Mouse (Mus musculus) intestine, embryonic 14.5 days (tissue): ENCODE measurements around the gene Acoxl. TPM values are rescaled to one million over a fixed set of nuclear protein-coding genes. Genes with fewer than 3 reads are reported as not detected.

Source experiments
- ATAC-seq: fragments of 200-750 bp; cut with Nextera tagmentation; replicated peaks from 2 replicates; pipeline ENCODE4 v1.8.0; 2017; ENCODE audit warnings: low read depth, moderate number of reproducible peaks, moderate TSS enrichment, moderate library complexity; ENCODE audit not compliant: low FRiP score, low TSS enrichment
- DNase-seq: peaks from one replicate; pipeline ENCODE4 v3.0.0-alpha.2; 2018; ENCODE audit warnings: low spot score
- H3K27ac ChIP-seq: fragments of 300-500 bp; sonication (generic); 2 replicates; pipeline ENCODE4 v1.5.1; 2014; ENCODE audit warnings: low read depth, mild to moderate bottlenecking, control low read depth
- H3K27me3 ChIP-seq: fragments of 300-500 bp; sonication (generic); replicated peaks from 2 replicates; pipeline ENCODE4 v1.6.1; 2014; ENCODE audit warnings: low read length, control low read depth; ENCODE audit not compliant: control insufficient read depth, insufficient read depth
- H3K36me3 ChIP-seq: fragments of 300-500 bp; sonication (generic); 2 replicates; pipeline ENCODE4 v1.6.1; 2014; ENCODE audit warnings: low read length, control low read depth; ENCODE audit not compliant: control insufficient read depth, insufficient read depth
- H3K4me1 ChIP-seq: fragments of 300-500 bp; sonication (generic); replicated peaks from 2 replicates; pipeline ENCODE4 v1.6.1; 2014; ENCODE audit warnings: low read length, control low read depth, mixed read lengths; ENCODE audit not compliant: control insufficient read depth, insufficient read depth
- H3K4me2 ChIP-seq: fragments of 300-500 bp; sonication (generic); 2 replicates; pipeline ENCODE4 v1.6.1; 2014; ENCODE audit warnings: low read length
- H3K4me3 ChIP-seq: fragments of 300-500 bp; sonication (generic); 2 replicates; pipeline ENCODE4 v1.5.1; 2014; ENCODE audit warnings: low read depth, low read length, control low read depth, mixed read lengths
- H3K9ac ChIP-seq: fragments of 300-500 bp; sonication (generic); 2 replicates; pipeline ENCODE4 v1.6.1; 2014; ENCODE audit warnings: mild to moderate bottlenecking, low read length
- H3K9me3 ChIP-seq: fragments of 300-500 bp; sonication (generic); 2 replicates; pipeline ENCODE4 v1.6.1; 2016; ENCODE audit warnings: low read length, control low read depth; ENCODE audit not compliant: control insufficient read depth
- WGBS: fragments of 180-500 bp; shearing (Covaris S2); extraction: QIAGEN DNeasy Blood & Tissue Kit; methylation state at CpG from one replicate; pipeline ENCODE4 v1.1.7; 2014; 5-methylcytosine and 5-hydroxymethylcytosine counted together
- polyA plus RNA-seq: library from polyadenylated mRNA; unstranded; fragments of >200 nt; fragmentation: Nextera tagmentation; extraction: Ambion mirVana; gene quantifications from 2 replicates; pipeline ENCODE4 v1.2.1, GENCODE M21; 2014

Acoxl gene
- polyA plus RNA-seq, 1 experiment from 2014 or later = 0.19 TPM

GRCm38 (mm10) chr2:127926679-127927324 lies 88.1 kb downstream of the Acoxl start:
- Histone ChIP-seq H3K9ac (no peak overlapping the region), H3K27me3 (no peaks in the 10 kb centered on the region), H3K36me3 (no peaks in the 10 kb centered on the region), H3K27ac (no peak overlapping the region), H3K4me2 (no peak overlapping the region), H3K4me3 (no peak overlapping the region), H3K4me1 (peaks cover 19% of the 10 kb centered on the region), H3K9me3 (no peaks in the 10 kb centered on the region)
- no peak for DNase-seq
- ATAC-seq = no peak
- WGBS = 55% methylated on average over 9 of the region's 9 CpGs

GRCm38 (mm10) chr2:127927452-127928273 lies 89.0 kb downstream of the Acoxl start:
- Histone ChIP-seq H3K4me1 (peaks cover 13% of the 10 kb centered on the region), H3K9ac (no peak overlapping the region), H3K4me2 (no peak overlapping the region), H3K27ac (no peak overlapping the region), H3K27me3 (no peaks in the 10 kb centered on the region), H3K36me3 (no peaks in the 10 kb centered on the region), H3K4me3 (no peak overlapping the region), H3K9me3 (no peaks in the 10 kb centered on the region)
- DNase-seq (no peak), ATAC-seq (no peak)
- 28% methylated on average over 15 of the region's 15 CpGs for WGBS

GRCm38 (mm10) chr2:127928279-127928678 lies 89.6 kb downstream of the Acoxl start:
- Histone ChIP-seq H3K36me3 (no peaks in the 10 kb centered on the region), H3K4me1 (peaks cover 12% of the 10 kb centered on the region; the same call in 1 of the 2 replicates), H3K27me3 (no peaks in the 10 kb centered on the region), H3K9ac (no peak overlapping the region), H3K27ac (no peak overlapping the region), H3K9me3 (no peaks in the 10 kb centered on the region), H3K4me2 (no peak overlapping the region), H3K4me3 (no peak overlapping the region)
- ATAC-seq (no peak), DNase-seq (no peak)
- 23% methylated on average over 5 of the region's 5 CpGs for WGBS

- WGBS = 38% methylated on average over 4 of the region's 4 CpGs
- no peak for DNase-seq
These were observed 90.2 kb downstream of the Acoxl start for GRCm38 (mm10) chr2:127928871-127929270.

GRCm38 (mm10) chr2:127929939-127930715 lies 91.5 kb downstream of the Acoxl start:
- no peak overlapping the region for H3K9ac ChIP-seq
- no peak for DNase-seq
- peaks cover 12% of the 10 kb centered on the region; the same call in 1 of the 2 replicates for H3K4me1 ChIP-seq
- ATAC-seq = no peak
- WGBS = 63% methylated on average over 6 of the region's 6 CpGs
- no peaks in the 10 kb centered on the region for H3K27me3 ChIP-seq
- no peaks in the 10 kb centered on the region for H3K36me3 ChIP-seq
- H3K4me2 ChIP-seq = no peak overlapping the region
- no peak overlapping the region for H3K27ac ChIP-seq
- H3K4me3 ChIP-seq = no peak overlapping the region
- no peaks in the 10 kb centered on the region for H3K9me3 ChIP-seq

More at GRCm38 (mm10) chr2:127928871-127929270, 90.2 kb downstream of the Acoxl start:
- Histone ChIP-seq H3K27me3 (no peaks in the 10 kb centered on the region), H3K4me1 (peaks cover 12% of the 10 kb centered on the region; the same call in 1 of the 2 replicates), H3K36me3 (no peaks in the 10 kb centered on the region), H3K4me2 (no peak overlapping the region), H3K27ac (no peak overlapping the region), H3K9me3 (no peaks in the 10 kb centered on the region), H3K9ac (no peak overlapping the region), H3K4me3 (no peak overlapping the region)
- no peak for ATAC-seq

GRCm38 (mm10) chr2:127931576-127931975 lies 92.9 kb downstream of the Acoxl start:
- 77% methylated on average over 4 of the region's 4 CpGs for WGBS
- DNase-seq (no peak), ATAC-seq (no peak)
- no peak overlapping the region for H3K9ac ChIP-seq
- H3K27me3 ChIP-seq = no peaks in the 10 kb centered on the region
- H3K4me2 ChIP-seq = no peak overlapping the region
- no peaks in the 10 kb centered on the region for H3K9me3 ChIP-seq
- no peak overlapping the region for H3K4me3 ChIP-seq
- no peak overlapping the region for H3K27ac ChIP-seq
- H3K4me1 ChIP-seq = peaks cover 12% of the 10 kb centered on the region; the same call in 1 of the 2 replicates
- no peaks in the 10 kb centered on the region for H3K36me3 ChIP-seq

- Histone ChIP-seq H3K36me3 (no peaks in the 10 kb centered on the region), H3K27me3 (no peaks in the 10 kb centered on the region), H3K4me2 (no peak overlapping the region), H3K9me3 (0 out of 2 replicates have a peak, but pooled peaks cover 3% of the 10 kb centered on the region), H3K9ac (no peak overlapping the region), H3K4me1 (peaks cover 8% of the 10 kb centered on the region; the same call in 1 of the 2 replicates), H3K27ac (no peak overlapping the region), H3K4me3 (no peak overlapping the region)
- 89% methylated on average over 3 of the region's 3 CpGs for WGBS
- DNase-seq = no peak
- ATAC-seq = no peak
These were observed 94.9 kb downstream of the Acoxl start for GRCm38 (mm10) chr2:127933531-127933931.

- Histone ChIP-seq H3K4me3 (no peak overlapping the region), H3K27me3 (no peaks in the 10 kb centered on the region), H3K9me3 (0 out of 2 replicates have a peak, but pooled peaks cover 3% of the 10 kb centered on the region), H3K4me2 (no peak overlapping the region), H3K36me3 (no peaks in the 10 kb centered on the region), H3K27ac (no peak overlapping the region), H3K9ac (no peak overlapping the region), H3K4me1 (no peaks in the 10 kb centered on the region)
- 85% methylated on average over 3 of the region's 3 CpGs for WGBS
- no peak for ATAC-seq
- DNase-seq = no peak
These were observed 98.4 kb downstream of the Acoxl start for GRCm38 (mm10) chr2:127937079-127937478.
